Mouse (Mus musculus) heart, adult 11 months (tissue): Measurements from ENCODE around the gene Creb5.

ENCODE experiments used
- DNase-seq: peaks from one replicate; pipeline ENCODE4 v3.0.0; 2022

Gene Creb5

GRCm38 (mm10) chr6:53287038-53287561 is at the start of gene Creb5:
Gene Creb5 (plus strand): TSS chr6:53287270.
- DNase-seq: peak; percentile 99

GRCm38 (mm10) chr6:53259841-53260240 is 27.2 kb upstream of the Creb5 start:
- no peak for DNase-seq

- no peak for DNase-seq
Measured at GRCm38 (mm10) chr6:53262401-53262800, 24.7 kb upstream of the Creb5 start.

- DNase-seq: peak; percentile 67
Measured at GRCm38 (mm10) chr6:53267036-53267435, 20.0 kb upstream of the Creb5 start.

GRCm38 (mm10) chr6:53267732-53268505 is 19.2 kb upstream of the Creb5 start:
- peak; percentile 64 for DNase-seq

GRCm38 (mm10) chr6:53271216-53271615 is 15.9 kb upstream of the Creb5 start:
- DNase-seq: peak; percentile 48

GRCm38 (mm10) chr6:53271636-53272035 is 15.4 kb upstream of the Creb5 start:
- peak; percentile 52 for DNase-seq

GRCm38 (mm10) chr6:53286389-53287037 is 557 bp upstream of the Creb5 start:
- peak; percentile 97 for DNase-seq

- DNase-seq: peak; percentile 97
Measured at GRCm38 (mm10) chr6:53287562-53288381, 702 bp downstream of the Creb5 start.

- peak; percentile 95 for DNase-seq
Measured at GRCm38 (mm10) chr6:53288584-53289558, 1.8 kb downstream of the Creb5 start.

- DNase-seq: peak; percentile 49
Measured at GRCm38 (mm10) chr6:53289659-53290058, 2.6 kb downstream of the Creb5 start.

GRCm38 (mm10) chr6:53290215-53290990 is 3.3 kb downstream of the Creb5 start:
- DNase-seq: peak; percentile 85

GRCm38 (mm10) chr6:53292931-53293330 is 5.9 kb downstream of the Creb5 start:
- peak; percentile 67 for DNase-seq

- DNase-seq: peak; percentile 49
Measured at GRCm38 (mm10) chr6:53297851-53298250, 10.8 kb downstream of the Creb5 start.

GRCm38 (mm10) chr6:53304201-53304600 is 17.1 kb downstream of the Creb5 start:
- DNase-seq: peak; percentile 83

GRCm38 (mm10) chr6:53306156-53306555 is 19.1 kb downstream of the Creb5 start:
- no peak for DNase-seq

GRCm38 (mm10) chr6:53306710-53307109 is 19.6 kb downstream of the Creb5 start:
- DNase-seq: peak; percentile 46

- DNase-seq: no peak
Measured at GRCm38 (mm10) chr6:53308684-53309083, 21.6 kb downstream of the Creb5 start.

- peak; percentile 50 for DNase-seq
Measured at GRCm38 (mm10) chr6:53313604-53314003, 26.5 kb downstream of the Creb5 start.

- DNase-seq: peak; percentile 76
Measured at GRCm38 (mm10) chr6:53314126-53314525, 27.1 kb downstream of the Creb5 start.
